Mouse (Mus musculus): Measurements from ENCODE around the gene Dnajc6.

Gene Dnajc6

GRCm38 (mm10) chr4:101564746-101565417 lies 68.4 kb downstream of the Dnajc6 start:
- DNase-seq (ENCODE audit: low spot score in 2 of 2): no peak

- DNase-seq (ENCODE audit: low spot score in 2 of 2): no peak
Measured at GRCm38 (mm10) chr4:101569076-101569475, 72.6 kb downstream of the Dnajc6 start.

- DNase-seq (ENCODE audit: low spot score in 2 of 2): no peak
Measured at GRCm38 (mm10) chr4:101572142-101572541, 75.7 kb downstream of the Dnajc6 start.

GRCm38 (mm10) chr4:101575307-101575706 lies 78.9 kb downstream of the Dnajc6 start:
- DNase-seq (ENCODE audit: low spot score in 2 of 2): no peak

- no peak for DNase-seq (ENCODE audit: low spot score in 2 of 2)
Measured at GRCm38 (mm10) chr4:101578720-101579119, 82.3 kb downstream of the Dnajc6 start.

- DNase-seq (ENCODE audit: low spot score in 2 of 2): no peak
Measured at GRCm38 (mm10) chr4:101579517-101579916, 83.1 kb downstream of the Dnajc6 start.

- no peak for DNase-seq (ENCODE audit: low spot score in 2 of 2)
Measured at GRCm38 (mm10) chr4:101581156-101581555, 84.7 kb downstream of the Dnajc6 start.

- no peak for DNase-seq (ENCODE audit: low spot score in 2 of 2)
Measured at GRCm38 (mm10) chr4:101582882-101583281, 86.4 kb downstream of the Dnajc6 start.

GRCm38 (mm10) chr4:101584524-101585454 lies 88.3 kb downstream of the Dnajc6 start:
- DNase-seq (ENCODE audit: low spot score in 2 of 2): no peak

- no peak for DNase-seq (ENCODE audit: low spot score in 2 of 2)
Measured at GRCm38 (mm10) chr4:101585455-101586184, 89.2 kb downstream of the Dnajc6 start.

- no peak for DNase-seq (ENCODE audit: low spot score in 2 of 2)
Measured at GRCm38 (mm10) chr4:101588932-101589331, 92.5 kb downstream of the Dnajc6 start.

- DNase-seq (ENCODE audit: low spot score in 2 of 2): no peak
Measured at GRCm38 (mm10) chr4:101589771-101590170, 93.3 kb downstream of the Dnajc6 start.

GRCm38 (mm10) chr4:101591400-101591799 lies 95.0 kb downstream of the Dnajc6 start:
- no peak for DNase-seq (ENCODE audit: low spot score in 2 of 2)

GRCm38 (mm10) chr4:101592466-101592865 lies 96.0 kb downstream of the Dnajc6 start:
- no peak for DNase-seq (ENCODE audit: low spot score in 2 of 2)

- no peak for DNase-seq (ENCODE audit: low spot score in 2 of 2)
Measured at GRCm38 (mm10) chr4:101601758-101602157, 105.3 kb downstream of the Dnajc6 start.

GRCm38 (mm10) chr4:101603635-101604034 lies 107.2 kb downstream of the Dnajc6 start:
- DNase-seq (ENCODE audit: low spot score in 2 of 2): no peak

GRCm38 (mm10) chr4:101616520-101616919 lies 120.1 kb downstream of the Dnajc6 start:
- no peak for DNase-seq (ENCODE audit: low spot score in 2 of 2)

- no peak for DNase-seq (ENCODE audit: low spot score in 2 of 2)
Measured at GRCm38 (mm10) chr4:101617742-101618141, 121.3 kb downstream of the Dnajc6 start.

- DNase-seq (ENCODE audit: low spot score in 2 of 2): no peak
Measured at GRCm38 (mm10) chr4:101620206-101620605, 123.8 kb downstream of the Dnajc6 start.

GRCm38 (mm10) chr4:101621241-101621640 lies 124.8 kb downstream of the Dnajc6 start:
- DNase-seq (ENCODE audit: low spot score in 2 of 2): no peak

- DNase-seq (ENCODE audit: low spot score in 2 of 2): no peak
Measured at GRCm38 (mm10) chr4:101625278-101625677, 128.8 kb downstream of the Dnajc6 start.

GRCm38 (mm10) chr4:101635596-101635995 lies 139.1 kb downstream of the Dnajc6 start:
- DNase-seq (ENCODE audit: low spot score in 2 of 2): no peak
